Mouse (Mus musculus): ENCODE data around the gene Hivep2.

Hivep2 gene

GRCm38 (mm10) chr10:14019198-14019597, 53.3 kb downstream of the Hivep2 start:
- no peak for DNase-seq (ENCODE audit: low spot score in 2 of 2)

- DNase-seq (ENCODE audit: low spot score in 2 of 2), result no peak
Measured at GRCm38 (mm10) chr10:14020253-14020652, 54.4 kb downstream of the Hivep2 start.

- no peak for DNase-seq (ENCODE audit: low spot score in 2 of 2)
Measured at GRCm38 (mm10) chr10:14024971-14025370, 59.1 kb downstream of the Hivep2 start.

GRCm38 (mm10) chr10:14027751-14028150, 61.9 kb downstream of the Hivep2 start:
- DNase-seq (ENCODE audit: low spot score in 2 of 2), result no peak

- no peak for DNase-seq (ENCODE audit: low spot score in 2 of 2)
Measured at GRCm38 (mm10) chr10:14028956-14029355, 63.1 kb downstream of the Hivep2 start.

- no peak for DNase-seq (ENCODE audit: low spot score in 2 of 2)
Measured at GRCm38 (mm10) chr10:14030458-14031035, 64.7 kb downstream of the Hivep2 start.

- DNase-seq (ENCODE audit: low spot score in 2 of 2), result no peak
Measured at GRCm38 (mm10) chr10:14032532-14032931, 66.7 kb downstream of the Hivep2 start.

- no peak for DNase-seq (ENCODE audit: low spot score in 2 of 2)
Measured at GRCm38 (mm10) chr10:14034046-14034445, 68.2 kb downstream of the Hivep2 start.

- DNase-seq (ENCODE audit: low spot score in 2 of 2), result no peak
Measured at GRCm38 (mm10) chr10:14034790-14035189, 68.9 kb downstream of the Hivep2 start.

- no peak for DNase-seq (ENCODE audit: low spot score in 2 of 2)
Measured at GRCm38 (mm10) chr10:14035607-14036006, 69.7 kb downstream of the Hivep2 start.

- no peak for DNase-seq (ENCODE audit: low spot score in 2 of 2)
Measured at GRCm38 (mm10) chr10:14036472-14036871, 70.6 kb downstream of the Hivep2 start.

GRCm38 (mm10) chr10:14037977-14038489, 72.2 kb downstream of the Hivep2 start:
- DNase-seq (ENCODE audit: low spot score in 2 of 2), result no peak

- DNase-seq (ENCODE audit: low spot score in 2 of 2), result no peak
Measured at GRCm38 (mm10) chr10:14040716-14041470, 75.0 kb downstream of the Hivep2 start.

- no peak for DNase-seq (ENCODE audit: low spot score in 2 of 2)
Measured at GRCm38 (mm10) chr10:14041606-14042005, 75.7 kb downstream of the Hivep2 start.

- no peak for DNase-seq (ENCODE audit: low spot score in 2 of 2)
Measured at GRCm38 (mm10) chr10:14042539-14043348, 76.9 kb downstream of the Hivep2 start.

GRCm38 (mm10) chr10:14043349-14043710, 77.5 kb downstream of the Hivep2 start:
- DNase-seq (ENCODE audit: low spot score in 2 of 2), result no peak

GRCm38 (mm10) chr10:14044046-14044782, 78.3 kb downstream of the Hivep2 start:
- DNase-seq (ENCODE audit: low spot score in 2 of 2), result no peak

- no peak for DNase-seq (ENCODE audit: low spot score in 2 of 2)
Measured at GRCm38 (mm10) chr10:14044783-14045392, 79.0 kb downstream of the Hivep2 start.

GRCm38 (mm10) chr10:14045745-14046144, 79.9 kb downstream of the Hivep2 start:
- no peak for DNase-seq (ENCODE audit: low spot score in 2 of 2)

- no peak for DNase-seq (ENCODE audit: low spot score in 2 of 2)
Measured at GRCm38 (mm10) chr10:14046171-14046651, 80.3 kb downstream of the Hivep2 start.

GRCm38 (mm10) chr10:14046935-14047334, 81.1 kb downstream of the Hivep2 start:
- DNase-seq (ENCODE audit: low spot score in 2 of 2), result no peak

All from frontal cortex, postnatal 36 days (tissue).